Mouse (Mus musculus) layer of hippocampus, adult 8-10 months (tissue): ENCODE data around the gene Aox2. TPM values are rescaled to one million over a fixed set of nuclear protein-coding genes. Genes with fewer than 3 reads are reported as not detected.
"Not testable (repeated sequence)": the region's sequence is repeated elsewhere in the genome, so short reads cannot be mapped to it uniquely, and the experiment has no call there.

Experiments used
- DNase-seq, 2 experiments: peaks; one replicate each; pipeline ENCODE4 v3.0.0; 2022; ENCODE audit warnings: low spot score in 2 of 2
- total RNA-seq, 4 experiments: library from RNA; stranded (reverse); gene quantifications; 2 replicates each; pipeline ENCODE4 v1.2.4; 2022

The Aox2 gene
- total RNA-seq, 4 experiments from 2014 or later, result 0.05 to 0.07 TPM; not detected in 2

- no peak for DNase-seq
These were observed 66.4 kb downstream of the Aox2 start for GRCm38 (mm10) chr1:58344570-58344969.

- no peak for DNase-seq
These were observed 68.0 kb downstream of the Aox2 start for GRCm38 (mm10) chr1:58346159-58346558.

GRCm38 (mm10) chr1:58348712-58349111, 70.6 kb downstream of the Aox2 start:
- DNase-seq, result no peak

GRCm38 (mm10) chr1:58353238-58353893, 75.2 kb downstream of the Aox2 start:
- no peak for DNase-seq

GRCm38 (mm10) chr1:58358958-58359901, 81.1 kb downstream of the Aox2 start:
- peak; percentile 41 to 42 for DNase-seq

- DNase-seq, result no peak
These were observed 84.2 kb downstream of the Aox2 start for GRCm38 (mm10) chr1:58362296-58362695.

- no peak for DNase-seq
These were observed 86.4 kb downstream of the Aox2 start for GRCm38 (mm10) chr1:58364551-58364950.

GRCm38 (mm10) chr1:58365829-58366228, 87.7 kb downstream of the Aox2 start:
- no peak for DNase-seq

GRCm38 (mm10) chr1:58366737-58367471, 88.8 kb downstream of the Aox2 start:
- DNase-seq, result no peak

- no peak for DNase-seq
These were observed 91.6 kb downstream of the Aox2 start for GRCm38 (mm10) chr1:58369716-58370115.

GRCm38 (mm10) chr1:58374266-58374665, 96.1 kb downstream of the Aox2 start:
- not testable (repeated sequence) for DNase-seq

- no peak for DNase-seq
These were observed 97.5 kb downstream of the Aox2 start for GRCm38 (mm10) chr1:58375574-58376147.

- DNase-seq, result no peak
These were observed 104.6 kb downstream of the Aox2 start for GRCm38 (mm10) chr1:58382586-58383281.

- no peak for DNase-seq
These were observed 113.5 kb downstream of the Aox2 start for GRCm38 (mm10) chr1:58391421-58392267.

- DNase-seq, result peak in 1 of 2 experiments; percentile 13
These were observed 114.1 kb downstream of the Aox2 start for GRCm38 (mm10) chr1:58392268-58392651.

GRCm38 (mm10) chr1:58392652-58393283, 114.6 kb downstream of the Aox2 start, which contains the start of gene Bzw1:
TSS of gene Bzw1 (plus strand) at chr1:58392898.
- DNase-seq, result peak; percentile 80 to 91

- DNase-seq, result peak; percentile 26 to 41
These were observed 115.4 kb downstream of the Aox2 start for GRCm38 (mm10) chr1:58393284-58394195.

- DNase-seq, result no peak
These were observed 117.2 kb downstream of the Aox2 start for GRCm38 (mm10) chr1:58395341-58395740.
